Mouse (Mus musculus): ENCODE measurements at regions not wholly inside any gene's neighbourhood (a gene's known extent, or its start where the extent isn't known, plus 50 kb on each side); places are given as distances from the start of the nearest gene placed in this dataset.

- in situ Hi-C loops (cut with MboI; ENCODE audit: low pct_ligation_motif_present, low pct_unique_long_range_greater_than_20kb, low sequenced_read_pairs) (no loop called here), dilution Hi-C loops (cut with MboI; ENCODE audit: extremely low pct_ligation_motif_present, extremely low pct_unique_long_range_greater_than_20kb, low sequenced_read_pairs) (no loop called here)
- H3K9ac ChIP-seq (ENCODE audit: insufficient read depth, low read depth), result no peak overlapping the region
- TF ChIP-seq PAX5 (IDR thresholded peaks at IDR 0.05; ENCODE audit: low read length), result no peak
- TF ChIP-seq POLR2A (IDR thresholded peaks at IDR 0.05; ENCODE audit: low read depth, low read length), result no peak
- TF ChIP-seq ZKSCAN1 (IDR thresholded peaks at IDR 0.05; ENCODE audit: borderline replicate concordance, low read depth, low read length), result no peak
- no peak for TF ChIP-seq CHD1 (IDR thresholded peaks at IDR 0.05; ENCODE audit: low read depth, low read length)
- no peak for TF ChIP-seq MEF2A (IDR thresholded peaks at IDR 0.05; ENCODE audit: borderline replicate concordance, low read depth, low read length)
- no peak for TF ChIP-seq ZMIZ1 (IDR thresholded peaks at IDR 0.05; ENCODE audit: low read depth, low read length)
- TF ChIP-seq HCFC1 (IDR thresholded peaks at IDR 0.05; ENCODE audit: low read depth, low read length), result no peak
- TF ChIP-seq RAD21 (IDR thresholded peaks at IDR 0.05; ENCODE audit: low read depth, low read length), result no peak
- TF ChIP-seq MAZ (IDR thresholded peaks at IDR 0.05; ENCODE audit: low read depth, low read length), result no peak
- no peak for TF ChIP-seq ZNF384 (IDR thresholded peaks at IDR 0.05; ENCODE audit: low read depth, low read length)
- TF ChIP-seq E2F4 (IDR thresholded peaks at IDR 0.05; ENCODE audit: insufficient replicate concordance, low read depth, low read length), result no peak
- no peak for TF ChIP-seq NELFE (IDR thresholded peaks at IDR 0.05; ENCODE audit: low read depth, low read length)
- H3K27me3 ChIP-seq (replicated peaks), result no peaks in the 10 kb centered on the region
- H3K36me3 ChIP-seq (replicated peaks in 1 of 2; ENCODE audit: control insufficient read depth in 1 of 2, insufficient read depth in 1 of 2, low read length in 1 of 2), result no peaks in the 10 kb centered on the region
- H3K4me1 ChIP-seq (ENCODE audit: control insufficient read depth in 1 of 2, insufficient read depth in 2 of 2), result peaks cover 0 to 10% of the 10 kb centered on the region in 2 experiments; a peak in 1 of 4 replicates
- H3K4me3 ChIP-seq (replicated peaks in 1 of 3; ENCODE audit: low read depth in 2 of 3, low read length in 2 of 3, poor library complexity in 1 of 3), result no peak overlapping the region
- no peak overlapping the region for H3K4me2 ChIP-seq (ENCODE audit: insufficient read depth, low read depth, poor library complexity, severe bottlenecking)
- no peak for DNase-seq (ENCODE audit: extremely low read depth)
- no peaks in the 10 kb centered on the region for H3K79me2 ChIP-seq (replicated peaks; ENCODE audit: control insufficient read depth, extremely low read depth, insufficient read depth, poor library complexity, severe bottlenecking)
- H3K9me3 ChIP-seq (replicated peaks; ENCODE audit: low read length), result no peaks in the 10 kb centered on the region
- H3K27ac ChIP-seq (ENCODE audit: insufficient read depth, low read depth), result no peak overlapping the region
Measured at GRCm38 (mm10) chr1:77246047-77246446, 268.8 kb downstream of the Epha4 start.

DNA sequence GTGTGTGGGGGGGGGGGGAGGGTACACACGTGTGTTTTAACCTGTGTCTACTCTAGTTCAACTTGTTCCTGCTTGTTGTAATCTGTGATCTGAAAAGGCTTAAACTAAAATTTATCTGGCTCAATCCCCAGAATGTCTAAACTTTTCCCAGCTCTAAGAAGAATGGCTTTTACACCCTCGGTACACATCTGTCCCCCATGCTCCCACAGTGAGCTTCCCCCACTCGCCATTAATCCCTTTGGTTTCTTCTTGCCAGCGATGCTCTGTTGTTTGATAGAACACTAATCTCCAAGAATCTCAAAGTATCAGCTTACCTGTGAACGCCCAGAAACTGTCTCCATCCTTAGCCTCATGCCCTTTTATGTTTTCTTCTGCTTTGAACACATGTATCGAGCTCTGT is 260.6 kb downstream of the Epha4 start:
- in situ Hi-C loops (cut with MboI; ENCODE audit: low pct_ligation_motif_present, low pct_unique_long_range_greater_than_20kb, low sequenced_read_pairs), result no loop called here
- no peaks in the 10 kb centered on the region for H3K36me3 ChIP-seq (replicated peaks in 1 of 2; ENCODE audit: control insufficient read depth in 1 of 2, insufficient read depth in 1 of 2, low read length in 1 of 2)
- TF ChIP-seq CHD1 (IDR thresholded peaks at IDR 0.05; ENCODE audit: low read depth, low read length), result no peak
- TF ChIP-seq ZNF384 (IDR thresholded peaks at IDR 0.05; ENCODE audit: low read depth, low read length), result no peak

DNA sequence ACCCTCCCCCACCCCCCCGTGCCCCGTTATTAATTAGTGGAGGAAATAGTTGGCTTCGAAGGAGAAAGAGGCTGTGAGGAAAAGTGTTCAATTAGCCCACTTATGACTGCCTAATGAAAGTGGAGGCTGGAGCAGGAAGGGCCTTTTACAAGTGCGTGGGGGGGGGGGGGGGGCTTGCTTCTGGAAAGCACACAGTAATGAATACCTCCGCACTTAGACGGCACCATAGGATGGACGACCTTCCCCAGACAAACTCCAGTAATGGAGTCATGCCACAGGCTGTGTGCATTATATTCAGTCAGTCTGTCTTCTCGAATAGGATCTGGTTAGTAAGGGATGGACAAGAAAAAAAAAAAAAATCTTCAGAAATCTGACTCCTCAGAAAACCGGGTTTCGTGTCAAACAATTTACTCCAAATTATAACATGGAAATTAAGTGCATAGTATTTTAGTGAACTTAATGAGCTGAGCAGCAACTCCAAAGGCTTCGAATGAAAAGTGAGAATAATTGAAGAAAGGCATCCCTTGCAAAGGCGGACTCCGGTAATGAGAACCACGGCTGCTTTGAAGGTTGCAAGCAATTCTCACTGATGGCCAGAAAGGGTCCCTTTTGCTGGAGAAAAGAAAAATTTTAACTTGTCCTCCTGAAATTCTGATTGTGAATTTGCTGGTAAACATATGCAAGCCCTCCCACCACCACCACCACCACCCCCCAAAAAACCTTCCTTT is 258.6 kb downstream of the Epha4 start:
- Histone ChIP-seq H3K27me3 (replicated peaks) (no peaks in the 10 kb centered on the region), H3K4me3 (replicated peaks in 1 of 3; ENCODE audit: low read depth in 2 of 3, low read length in 2 of 3, poor library complexity in 1 of 3) (no peak overlapping the region), H3K79me2 (replicated peaks; ENCODE audit: control insufficient read depth, extremely low read depth, insufficient read depth, poor library complexity, severe bottlenecking) (no peaks in the 10 kb centered on the region), H3K9ac (ENCODE audit: insufficient read depth, low read depth) (no peak overlapping the region), H3K4me2 (ENCODE audit: insufficient read depth, low read depth, poor library complexity, severe bottlenecking) (no peak overlapping the region), H3K27ac (ENCODE audit: insufficient read depth, low read depth) (no peak overlapping the region), H3K36me3 (replicated peaks in 1 of 2; ENCODE audit: control insufficient read depth in 1 of 2, insufficient read depth in 1 of 2, low read length in 1 of 2) (no peaks in the 10 kb centered on the region), H3K9me3 (replicated peaks; ENCODE audit: low read length) (no peaks in the 10 kb centered on the region), H3K4me1 (ENCODE audit: control insufficient read depth in 1 of 2, insufficient read depth in 2 of 2) (no peaks in the 10 kb centered on the region)
- TF ChIP-seq RAD21 (IDR thresholded peaks at IDR 0.05; ENCODE audit: low read depth, low read length) (no peak), UBTF (IDR thresholded peaks at IDR 0.05; ENCODE audit: low read depth, low read length) (no peak), PAX5 (IDR thresholded peaks at IDR 0.05; ENCODE audit: low read length) (no peak), CHD2 (IDR thresholded peaks at IDR 0.05; ENCODE audit: low read length) (no peak), JUND (conservative IDR thresholded peaks at IDR 0.05; ENCODE audit: low read depth, low read length) (no peak), RCOR1 (conservative IDR thresholded peaks at IDR 0.05; ENCODE audit: low read depth, low read length) (no peak), MAFK (IDR thresholded peaks at IDR 0.05; ENCODE audit: insufficient replicate concordance, low read length) (no peak), MAZ (IDR thresholded peaks at IDR 0.05; ENCODE audit: low read depth, low read length) (no peak), TBP (conservative IDR thresholded peaks at IDR 0.05; ENCODE audit: low read depth, low read length) (no peak), ELF1 (IDR thresholded peaks at IDR 0.05; ENCODE audit: low read depth, low read length) (no peak), KAT2A (IDR thresholded peaks at IDR 0.05; ENCODE audit: insufficient replicate concordance, low read length) (no peak)
- in situ Hi-C loops (cut with MboI; ENCODE audit: low pct_ligation_motif_present, low pct_unique_long_range_greater_than_20kb, low sequenced_read_pairs) (no loop called here), dilution Hi-C loops (cut with MboI; ENCODE audit: extremely low pct_ligation_motif_present, extremely low pct_unique_long_range_greater_than_20kb, low sequenced_read_pairs) (no loop called here)
- no peak for DNase-seq (ENCODE audit: extremely low read depth)

More for the DNA sequence above, 260.6 kb downstream of the Epha4 start:
- no peak overlapping the region for H3K4me2 ChIP-seq (ENCODE audit: insufficient read depth, low read depth, poor library complexity, severe bottlenecking)
- no peaks in the 10 kb centered on the region for H3K4me1 ChIP-seq (ENCODE audit: control insufficient read depth in 1 of 2, insufficient read depth in 2 of 2)
- DNase-seq (ENCODE audit: extremely low read depth), result no peak
- H3K27ac ChIP-seq (ENCODE audit: insufficient read depth, low read depth), result no peak overlapping the region
- H3K9ac ChIP-seq (ENCODE audit: insufficient read depth, low read depth), result no peak overlapping the region
- no peaks in the 10 kb centered on the region for H3K9me3 ChIP-seq (replicated peaks; ENCODE audit: low read length)
- dilution Hi-C loops (cut with MboI; ENCODE audit: extremely low pct_ligation_motif_present, extremely low pct_unique_long_range_greater_than_20kb, low sequenced_read_pairs), result no loop called here
- H3K79me2 ChIP-seq (replicated peaks; ENCODE audit: control insufficient read depth, extremely low read depth, insufficient read depth, poor library complexity, severe bottlenecking), result no peaks in the 10 kb centered on the region
- H3K27me3 ChIP-seq (replicated peaks), result no peaks in the 10 kb centered on the region
- no peak overlapping the region for H3K4me3 ChIP-seq (replicated peaks in 1 of 3; ENCODE audit: low read depth in 2 of 3, low read length in 2 of 3, poor library complexity in 1 of 3)

Measured in CH12.LX (cell line).